Mouse (Mus musculus): ENCODE results near the gene Lilrb4a.
"Not testable (repeated sequence)": the region's sequence is repeated elsewhere in the genome, so short reads cannot be mapped to it uniquely, and the experiment has no call there.

Lilrb4a gene

GRCm38 (mm10) chr10:51490691-51491090, at the start of gene Lilrb4a:
Lilrb4a (plus strand) TSS chr10:51490956.
- not testable (repeated sequence) for DNase-seq

- DNase-seq, result no peak
Observed at GRCm38 (mm10) chr10:51451610-51452009, 39.1 kb upstream of the Lilrb4a start.

GRCm38 (mm10) chr10:51453616-51454298, 37.0 kb upstream of the Lilrb4a start:
- no peak for DNase-seq

- no peak for DNase-seq
Observed at GRCm38 (mm10) chr10:51454365-51454764, 36.4 kb upstream of the Lilrb4a start.

GRCm38 (mm10) chr10:51455762-51456161, 35.0 kb upstream of the Lilrb4a start:
- no peak for DNase-seq

GRCm38 (mm10) chr10:51456369-51456768, 34.4 kb upstream of the Lilrb4a start:
- no peak for DNase-seq

- not testable (repeated sequence) for DNase-seq
Observed at GRCm38 (mm10) chr10:51463800-51464199, 27.0 kb upstream of the Lilrb4a start.

- DNase-seq, result not testable (repeated sequence)
Observed at GRCm38 (mm10) chr10:51480397-51480796, 10.4 kb upstream of the Lilrb4a start, which contains the start of the genes Gm49339 and Lilr4b. Gm49339 (plus strand) TSS chr10:51480612. Lilr4b (plus strand) TSS chr10:51480632.

GRCm38 (mm10) chr10:51520021-51520420, 29.3 kb downstream of the Lilrb4a start:
- no peak for DNase-seq

GRCm38 (mm10) chr10:51521453-51521852, 30.7 kb downstream of the Lilrb4a start:
- DNase-seq, result no peak

GRCm38 (mm10) chr10:51526090-51526489, 35.3 kb downstream of the Lilrb4a start:
- DNase-seq, result no peak

GRCm38 (mm10) chr10:51526633-51527032, 35.9 kb downstream of the Lilrb4a start:
- no peak for DNase-seq

GRCm38 (mm10) chr10:51528840-51529434, 38.2 kb downstream of the Lilrb4a start:
- no peak for DNase-seq

GRCm38 (mm10) chr10:51529497-51529896, 38.7 kb downstream of the Lilrb4a start:
- no peak for DNase-seq

- DNase-seq, result no peak
Observed at GRCm38 (mm10) chr10:51530813-51531212, 40.1 kb downstream of the Lilrb4a start.

Measured in kidney, adult 18-20 months (tissue).